Mouse (Mus musculus): ENCODE results near the gene 1700001K19Rik.

DNA sequence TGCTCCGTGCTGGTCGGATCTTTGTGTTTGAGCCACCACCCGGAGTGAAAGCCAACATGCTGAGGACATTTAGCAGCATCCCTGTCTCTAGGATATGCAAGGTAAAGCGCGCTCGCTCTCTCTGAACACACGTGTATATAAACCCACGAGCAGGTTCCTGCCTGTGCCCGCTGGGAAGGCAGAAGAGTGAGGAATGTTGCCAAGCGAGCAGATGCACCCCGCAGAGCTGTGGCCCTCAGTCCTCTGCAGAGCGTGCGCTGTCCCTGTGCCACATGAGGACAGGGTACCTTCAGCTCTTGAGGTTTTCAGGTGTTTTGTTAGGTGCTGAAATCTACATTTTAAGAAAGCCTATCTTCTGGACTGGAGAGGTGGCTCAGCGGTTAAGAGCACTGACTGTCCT, 20.7 kb downstream of the 1700001K19Rik start:
- TF ChIP-seq CTCF (IDR thresholded peaks at IDR 0.05; ENCODE audit: control insufficient read depth, insufficient read depth, low read length) (no peak), POLR2A (IDR thresholded peaks at IDR 0.05; ENCODE audit: borderline replicate concordance, control insufficient read depth, low read depth, low read length) (no peak)
